Mouse (Mus musculus) right cerebral cortex, adult 18-20 months (tissue): ENCODE measurements around the gene Jmy.

ENCODE experiments used
- DNase-seq: peaks from one replicate; pipeline ENCODE4 v3.0.0; 2022; ENCODE audit warnings: mixed read lengths

Gene Jmy

GRCm38 (mm10) chr13:93458616-93459015, 41.0 kb downstream of the Jmy start:
- DNase-seq = no peak

DNA sequence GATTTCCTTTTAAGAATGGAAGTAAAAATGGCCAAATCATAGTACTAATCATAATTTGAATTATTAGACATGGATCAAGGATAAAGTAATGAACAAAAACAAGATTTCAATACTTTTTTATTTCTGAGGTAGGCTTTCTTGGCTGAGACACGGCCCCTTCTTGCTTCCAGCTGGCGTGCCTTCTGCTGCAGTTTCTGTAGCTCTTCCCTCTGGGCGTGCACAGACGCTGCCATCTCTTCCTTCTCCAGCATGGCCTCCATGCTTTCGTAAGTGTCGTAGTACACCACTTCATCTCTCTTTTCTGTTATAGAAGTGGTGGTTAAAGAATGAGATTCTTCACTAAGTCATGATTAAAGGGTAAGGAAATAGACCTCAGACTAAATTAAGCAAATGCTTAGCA, 46.3 kb downstream of the Jmy start:
- peak; percentile 33 for DNase-seq

DNA sequence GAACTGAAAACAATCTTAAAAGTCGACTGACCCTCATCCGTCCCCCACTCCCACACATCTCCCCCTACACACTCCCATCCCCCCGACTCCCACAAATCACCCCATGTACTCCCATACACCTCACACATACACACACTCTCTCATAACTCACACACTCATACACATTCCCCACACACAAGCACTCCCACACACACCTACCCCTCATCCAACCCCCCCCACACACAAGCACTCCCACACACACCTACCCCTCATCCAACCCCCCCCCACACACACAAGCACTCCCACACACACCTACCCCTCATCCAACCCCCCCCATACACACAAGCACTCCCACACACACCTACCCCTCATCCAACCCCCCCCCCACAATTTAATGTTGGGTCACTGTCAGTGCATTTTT, 59.4 kb downstream of the Jmy start:
- no peak for DNase-seq

DNA sequence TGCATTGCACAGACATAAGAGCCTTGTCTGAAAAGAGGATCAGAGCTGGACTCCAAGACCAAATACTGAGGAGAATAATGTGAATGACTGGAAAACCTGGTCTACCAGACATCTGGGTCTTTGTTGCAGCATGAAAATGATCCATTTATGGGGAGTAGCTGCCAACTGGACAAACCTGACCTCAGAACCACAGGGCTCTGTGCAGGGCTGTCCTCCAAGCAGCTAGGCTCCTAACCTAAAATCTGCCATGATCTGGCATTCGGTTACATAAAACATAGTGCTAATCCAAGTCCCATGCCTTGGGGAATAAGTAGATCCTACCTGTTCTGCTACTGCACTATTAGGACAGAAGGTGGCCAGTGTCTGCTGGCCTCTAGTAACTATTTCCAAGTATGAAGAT, 70.4 kb downstream of the Jmy start:
- DNase-seq = no peak

DNA sequence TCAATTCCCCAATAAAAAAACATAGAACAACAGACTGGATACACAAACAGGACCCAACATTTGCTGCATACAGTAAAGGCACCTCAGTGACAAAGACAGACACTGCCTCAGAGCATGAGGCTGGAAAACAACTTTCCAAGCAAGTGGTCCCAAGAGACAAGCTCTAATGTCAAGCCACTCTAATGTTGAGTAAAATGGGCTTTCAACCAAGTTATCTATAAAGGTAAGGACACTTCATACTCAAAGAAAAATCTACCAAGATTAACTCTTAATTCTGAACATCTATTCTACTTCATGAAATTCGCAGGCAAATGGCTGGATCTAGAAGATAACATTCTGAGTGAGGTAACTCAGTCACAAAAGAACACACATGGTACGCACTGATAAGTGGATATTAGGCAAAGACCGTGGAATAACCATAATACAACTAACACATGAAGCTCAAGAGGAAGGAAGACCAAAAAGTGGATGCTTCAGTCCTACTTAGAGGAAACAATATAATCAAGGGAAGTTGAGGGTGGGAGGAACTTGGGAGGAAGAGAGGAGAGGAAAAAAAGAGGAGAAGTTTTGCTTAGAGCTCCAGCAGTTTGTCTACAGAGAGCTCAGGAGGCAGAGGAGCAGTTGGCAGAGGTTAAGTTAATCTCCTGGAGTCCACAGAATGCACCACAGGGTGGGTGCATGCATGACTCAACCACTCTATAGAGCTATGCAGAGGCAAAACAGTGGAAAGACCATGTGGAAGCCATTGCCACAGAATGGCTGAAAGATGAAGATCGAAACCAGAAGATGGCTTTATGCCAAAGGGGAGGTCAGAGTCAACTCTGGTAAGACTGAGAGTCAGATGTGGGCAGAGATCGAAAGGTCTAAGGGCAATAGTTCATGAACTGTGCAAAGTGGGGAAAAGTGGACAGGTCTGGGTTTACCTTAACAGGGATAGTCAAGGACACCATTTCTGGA, 71.4 kb downstream of the Jmy start:
- DNase-seq = no peak

GRCm38 (mm10) chr13:93423224-93423623, 76.4 kb downstream of the Jmy start:
- DNase-seq = no peak

- DNase-seq = no peak
These were observed 79.8 kb downstream of the Jmy start for GRCm38 (mm10) chr13:93419779-93420178.

DNA sequence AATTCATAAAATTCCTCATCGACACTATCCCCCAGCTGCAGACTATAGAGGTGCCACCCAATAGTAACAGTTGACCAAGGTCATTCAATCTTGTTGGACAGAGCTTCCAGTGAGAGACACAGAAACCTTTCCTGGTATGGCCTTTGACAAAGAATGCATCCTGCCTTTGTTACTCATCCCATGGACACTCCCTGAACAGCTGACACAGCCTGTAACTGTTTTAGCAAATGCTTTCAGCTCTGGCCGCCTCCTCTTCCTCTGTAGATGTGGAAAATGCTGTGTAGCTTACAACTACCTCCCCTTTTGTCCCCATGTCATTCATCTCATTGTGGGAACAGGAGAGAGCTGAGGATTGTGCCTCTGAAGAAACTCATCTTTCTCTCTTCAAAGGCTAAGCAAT, 81.3 kb downstream of the Jmy start:
- DNase-seq = no peak

DNA sequence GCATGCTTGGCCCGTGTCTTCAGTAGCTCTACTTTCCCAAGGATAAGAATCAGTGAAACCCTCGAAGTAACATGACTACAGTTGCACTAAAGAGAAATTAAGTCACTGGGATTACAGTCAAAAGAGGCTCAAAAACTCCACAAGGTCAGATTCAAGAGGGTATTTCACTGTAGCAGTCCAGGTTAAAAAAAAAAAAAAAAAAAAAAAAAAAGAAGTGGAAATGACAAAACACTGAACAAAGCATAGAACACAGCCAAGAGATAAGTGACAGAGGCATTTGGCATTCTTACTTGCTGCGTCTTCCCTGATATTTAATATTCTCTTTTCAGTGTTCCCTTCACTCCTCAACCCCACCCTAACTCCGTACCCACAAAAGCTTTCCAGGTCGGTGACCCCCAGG, 84.6 kb downstream of the Jmy start:
- no peak for DNase-seq

DNA sequence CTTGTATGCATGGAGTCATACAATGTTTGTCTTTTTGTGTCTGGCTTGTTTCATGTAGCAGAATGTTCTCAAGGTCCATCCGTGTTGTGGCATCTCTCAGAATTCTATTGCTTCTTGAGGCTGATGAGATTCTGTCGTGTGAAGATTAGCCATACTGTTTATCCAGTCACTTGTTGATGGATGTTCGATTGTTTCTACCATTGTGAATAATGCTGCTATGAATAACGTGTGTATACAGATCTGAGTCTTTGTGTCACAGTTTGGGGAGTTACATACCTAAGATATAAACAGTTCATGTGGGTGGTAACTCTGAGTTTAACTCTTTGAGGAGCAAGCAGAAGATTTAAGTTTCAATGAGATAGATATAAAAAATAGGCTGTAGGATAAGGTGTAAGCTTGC, 89.3 kb downstream of the Jmy start:
- no peak for DNase-seq

DNA sequence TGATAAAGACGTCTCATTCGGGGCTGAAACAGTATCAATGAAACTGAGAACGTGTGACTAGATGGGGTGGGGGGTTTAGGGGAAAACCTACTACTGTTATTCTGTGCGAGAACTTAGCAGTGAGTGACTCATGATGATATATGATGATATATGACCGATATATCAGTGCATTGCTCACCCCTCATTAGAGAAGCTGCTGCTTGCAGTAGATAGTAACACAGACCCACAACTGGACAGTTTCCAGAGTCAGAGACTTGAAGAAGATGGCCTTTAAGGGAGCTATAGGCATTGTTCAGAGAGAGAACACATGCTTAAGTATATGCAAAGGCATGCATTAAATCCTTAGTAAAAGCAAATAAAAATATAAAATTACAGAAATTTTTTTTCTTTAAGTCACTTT, 92.8 kb downstream of the Jmy start:
- DNase-seq = no peak

DNA sequence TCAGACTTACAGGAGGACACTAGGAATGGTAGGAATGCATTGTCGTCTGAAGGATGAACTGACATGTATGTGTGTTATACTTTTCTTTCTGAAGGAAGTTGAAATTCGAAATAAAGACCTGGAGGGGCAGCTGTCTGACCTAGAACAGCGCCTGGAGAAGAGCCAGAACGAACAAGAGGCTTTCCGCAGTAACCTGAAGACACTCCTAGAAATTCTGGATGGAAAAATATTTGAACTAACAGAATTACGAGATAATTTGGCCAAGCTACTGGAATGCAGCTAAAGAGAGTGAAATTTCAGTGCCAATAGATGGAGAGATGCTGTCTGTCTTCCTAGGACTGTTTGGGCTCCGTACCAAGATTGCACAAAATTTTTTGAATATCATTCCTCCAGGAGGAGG, 97.7 kb downstream of the Jmy start:
- DNase-seq = no peak

DNA sequence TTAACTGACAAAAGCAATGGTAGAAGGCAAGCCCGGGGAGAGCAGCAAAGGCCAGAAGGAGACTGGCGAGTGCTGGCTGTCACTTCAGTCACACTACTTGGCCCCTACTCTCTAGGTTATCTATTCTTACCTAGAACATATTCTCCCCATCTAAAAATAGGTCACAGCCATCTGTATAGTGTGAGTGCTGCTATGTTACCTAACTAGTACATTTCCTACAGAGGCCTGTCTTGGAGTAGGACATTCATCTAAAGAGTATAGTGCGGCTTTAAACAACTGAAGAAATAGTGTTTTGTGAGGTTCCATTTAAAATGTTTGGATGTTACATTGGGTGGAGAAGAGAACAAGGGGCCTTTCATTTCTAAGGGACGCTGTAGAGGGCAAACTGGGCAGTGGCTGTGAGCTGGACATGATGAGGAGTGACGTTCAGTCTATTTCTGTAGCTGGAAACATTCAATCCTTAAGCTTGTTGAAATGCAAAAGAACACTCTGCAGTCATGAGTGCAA, 99.8 kb downstream of the Jmy start:
- DNase-seq = peak; percentile 36

- DNase-seq = no peak
These were observed 110.4 kb downstream of the Jmy start for GRCm38 (mm10) chr13:93389242-93389625.

GRCm38 (mm10) chr13:93388594-93389241, 110.9 kb downstream of the Jmy start:
- DNase-seq = no peak

- no peak for DNase-seq
These were observed 112.2 kb downstream of the Jmy start for GRCm38 (mm10) chr13:93387440-93387839.

DNA sequence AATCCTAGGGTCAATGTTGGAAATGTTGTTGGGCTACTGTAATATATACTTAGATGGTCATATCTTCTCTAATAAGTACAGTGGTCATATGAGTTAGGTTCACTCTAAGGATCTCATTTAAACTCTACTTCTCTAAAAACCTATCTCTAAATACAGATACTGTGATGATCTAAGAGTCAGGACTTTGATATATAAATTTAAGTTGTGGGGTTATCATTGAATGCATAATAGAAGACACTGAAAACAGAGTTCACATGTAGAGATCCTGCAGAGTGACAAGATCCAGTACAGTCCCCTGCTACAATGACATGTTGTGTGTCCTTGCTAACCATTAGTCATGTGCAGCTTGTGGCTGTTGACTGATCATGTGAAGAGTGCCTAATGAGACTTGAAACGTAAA, 114.5 kb downstream of the Jmy start:
- DNase-seq = no peak

- DNase-seq = no peak
These were observed 115.1 kb downstream of the Jmy start for GRCm38 (mm10) chr13:93384481-93384880.

- DNase-seq = no peak
These were observed 116.0 kb downstream of the Jmy start for GRCm38 (mm10) chr13:93383620-93384019.

GRCm38 (mm10) chr13:93383092-93383491, 116.5 kb downstream of the Jmy start:
- no peak for DNase-seq

DNA sequence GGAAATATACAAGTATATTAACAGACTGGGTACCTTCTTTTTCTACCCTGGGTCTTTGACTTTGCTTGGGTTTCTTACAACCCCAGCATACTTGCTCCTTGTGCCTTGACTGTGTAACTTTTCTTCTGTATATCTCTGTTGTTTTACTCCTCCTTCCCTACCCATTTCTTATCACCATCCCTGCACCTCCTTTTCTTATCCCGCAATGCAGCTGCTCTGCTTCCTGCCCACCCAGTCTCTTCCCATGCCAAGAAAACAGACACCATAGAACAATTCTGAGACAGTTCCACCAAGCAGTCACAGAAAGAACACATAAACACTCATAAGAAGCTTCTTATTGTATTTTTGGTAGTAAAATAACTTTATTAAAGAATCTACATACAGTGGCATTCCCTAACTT, 118.3 kb downstream of the Jmy start:
- DNase-seq = no peak

DNA sequence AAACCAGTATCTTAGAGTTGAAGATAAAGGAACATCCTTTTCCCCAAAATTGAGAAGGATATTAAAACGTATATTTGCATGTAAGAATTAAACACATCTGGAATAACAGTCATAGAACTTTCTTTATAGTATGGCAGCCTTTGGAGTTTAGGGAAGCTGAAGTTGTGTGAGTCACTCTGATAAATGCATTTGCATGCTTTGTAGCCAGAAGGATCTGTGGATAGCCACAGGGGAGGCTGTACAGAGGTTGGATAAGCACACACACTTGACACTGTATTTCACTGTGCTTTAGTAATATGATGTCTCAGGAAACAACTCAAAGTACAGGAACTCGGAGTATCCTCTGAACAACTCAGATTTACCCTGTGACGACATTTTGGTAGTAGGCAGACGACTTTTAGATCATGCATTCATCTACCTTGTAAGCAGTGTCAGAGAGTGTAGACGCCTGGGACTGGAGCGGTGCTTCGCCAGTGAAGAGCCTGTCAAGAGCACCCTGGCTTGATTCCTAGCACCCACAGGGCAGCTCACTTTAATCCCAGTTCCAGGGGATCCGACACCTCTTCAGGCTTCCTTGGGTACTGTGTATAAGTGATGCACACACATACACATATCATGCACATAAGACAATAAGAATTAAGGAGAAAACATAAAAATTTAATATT, 119.1 kb downstream of the Jmy start:
- DNase-seq = no peak
